ENCODE assay signal across 9 mouse cellular contexts in genomic region chr9:66593613-66593969, GRCm38 (mm10). TPM values are rescaled to one million over a fixed set of nuclear protein-coding genes. Genes with fewer than 3 reads are reported as not detected.
DNase-seq lines count a peak whose midpoint lies in the region; ATAC-seq and TF ChIP-seq lines count a peak whose summit lies in the region.
"Had no signal": no experiment of that assay in that cellular context is flagged by ENCODE, and none has a peak within 500 bp of the region (broad histone marks: within the 10 kb centered on the region; RNA-seq: fewer than 3 reads in every experiment).

No protein-coding gene starts in this region.

- no peak for DNase-seq in heart, postnatal 25 days (ENCODE audit: low spot score)
- no peak for DNase-seq in CH12.LX (ENCODE audit: extremely low read depth)
- DNase-seq in liver, postnatal 0 days: no peak
- DNase-seq in ovary, postnatal 36 days (ENCODE audit: low spot score): no peak
- DNase-seq in urinary bladder, postnatal 4 days (ENCODE audit: low spot score in 2 of 2): no peak
- no peak for DNase-seq in gastrocnemius, adult 8-10 months (ENCODE audit: low spot score in 2 of 2)

- no peak for TF ChIP-seq EP300 in CH12.LX (IDR thresholded peaks at IDR 0.05; ENCODE audit: low read length)
- TF ChIP-seq EP300 in liver, postnatal 0 days (IDR thresholded peaks at IDR 0.05; ENCODE audit: low read depth): no peak

- no peak for TF ChIP-seq POLR2A in CH12.LX (IDR thresholded peaks at IDR 0.05; ENCODE audit: low read depth, low read length)

- ATAC-seq in heart, embryonic 14.5 days (ENCODE audit: insufficient number of reproducible peaks, insufficient read depth, low FRiP score, low read depth): no peak
- ATAC-seq in forebrain, embryonic 13.5 days: no peak; the same call in 1 of the 2 replicates
- ATAC-seq in liver, postnatal 0 days: no peak

- in situ Hi-C loops in CH12.LX (cut with MboI; ENCODE audit: low pct_ligation_motif_present, low pct_unique_long_range_greater_than_20kb, low sequenced_read_pairs): no loop called here

- H3K4me2 ChIP-seq in heart, embryonic 14.5 days (ENCODE audit: low read length): peak overlapping the region; percentile 88
- H3K4me2 ChIP-seq in CH12.LX (ENCODE audit: insufficient read depth, low read depth, poor library complexity, severe bottlenecking): peak overlapping the region; percentile 99
- peak overlapping the region; percentile 83 for H3K4me2 ChIP-seq in forebrain, embryonic 13.5 days
- H3K4me2 ChIP-seq in liver, postnatal 0 days (ENCODE audit: low read depth, low read length): peak overlapping the region; percentile 85

- no peaks in the 10 kb centered on the region for H3K27me3 ChIP-seq in heart, embryonic 14.5 days (ENCODE audit: control insufficient read depth, insufficient read depth, low read length)
- H3K27me3 ChIP-seq in CH12.LX (replicated peaks): no peaks in the 10 kb centered on the region
- H3K27me3 ChIP-seq in forebrain, embryonic 13.5 days: 0 out of 2 replicates have a peak, but pooled peaks cover 3% of the 10 kb centered on the region
- no peaks in the 10 kb centered on the region for H3K27me3 ChIP-seq in liver, postnatal 0 days (ENCODE audit: insufficient read depth, low read length)
- H3K27me3 ChIP-seq: Patski had no signal

- dilution Hi-C loops in CH12.LX (cut with MboI; ENCODE audit: extremely low pct_ligation_motif_present, extremely low pct_unique_long_range_greater_than_20kb, low sequenced_read_pairs): no loop called here

- H3K4me3 ChIP-seq in heart, embryonic 14.5 days (ENCODE audit: control insufficient read depth in 1 of 2, insufficient read depth in 1 of 2, low read depth in 1 of 2, low read length in 2 of 2): peak overlapping the region; percentile 67 to 97
- peak overlapping the region; percentile 68 to 91 (median 80) for H3K4me3 ChIP-seq in CH12.LX (replicated peaks in 1 of 3; ENCODE audit: low read depth in 2 of 3, low read length in 2 of 3, poor library complexity in 1 of 3)
- peak overlapping the region; percentile 94 for H3K4me3 ChIP-seq in forebrain, embryonic 13.5 days
- H3K4me3 ChIP-seq in liver, postnatal 0 days (ENCODE audit: low read depth, low read length): peak overlapping the region; percentile 88

- intact Hi-C loops in heart, postnatal 25 days (cut with DNase I): loop anchor here (5.0 kb wide), 1 partner anchor 81 kb away; the partner anchor contains the start of gene Fbxl22

- no peak for TF ChIP-seq RAD21 in CH12.LX (IDR thresholded peaks at IDR 0.05; ENCODE audit: low read depth, low read length)

- peaks cover 8 to 30% of the 10 kb centered on the region in 2 experiments for H3K4me1 ChIP-seq in heart, embryonic 14.5 days (ENCODE audit: control insufficient read depth in 2 of 2, insufficient read depth in 2 of 2, low read length in 2 of 2)
- peaks cover 14 to 68% of the 10 kb centered on the region in 2 experiments for H3K4me1 ChIP-seq in CH12.LX (ENCODE audit: control insufficient read depth in 1 of 2, insufficient read depth in 2 of 2)
- peaks cover 52% of the 10 kb centered on the region for H3K4me1 ChIP-seq in forebrain, embryonic 13.5 days
- H3K4me1 ChIP-seq in liver, postnatal 0 days (ENCODE audit: insufficient read depth): peaks cover 55% of the 10 kb centered on the region

- H3K9ac ChIP-seq in heart, embryonic 14.5 days (ENCODE audit: low read length): peak overlapping the region; percentile 75
- H3K9ac ChIP-seq in CH12.LX (ENCODE audit: insufficient read depth, low read depth): peak overlapping the region; percentile 89
- peak overlapping the region; percentile 64 for H3K9ac ChIP-seq in forebrain, embryonic 13.5 days
- H3K9ac ChIP-seq in liver, postnatal 0 days (replicated peaks): peak overlapping the region; percentile 64

- H3K36me3 ChIP-seq in heart, embryonic 14.5 days (ENCODE audit: control insufficient read depth, insufficient read depth, low read length): no peaks in the 10 kb centered on the region
- H3K36me3 ChIP-seq in CH12.LX (replicated peaks in 1 of 2; ENCODE audit: control insufficient read depth in 1 of 2, insufficient read depth in 1 of 2, low read length in 1 of 2): no peaks in the 10 kb centered on the region
- no peaks in the 10 kb centered on the region for H3K36me3 ChIP-seq in forebrain, embryonic 13.5 days (ENCODE audit: poor library complexity, severe bottlenecking)
- no peaks in the 10 kb centered on the region for H3K36me3 ChIP-seq in liver, postnatal 0 days (replicated peaks; ENCODE audit: insufficient read depth, low read length)

- 6% methylated on average over 12 of the region's 12 CpGs for WGBS in heart, embryonic 14.5 days
- 2% methylated on average over 12 of the region's 12 CpGs for WGBS in forebrain, embryonic 13.5 days
- WGBS in liver, postnatal 0 days (ENCODE audit: insufficient replicate concordance): 0% methylated on average over 12 of the region's 12 CpGs

- H3K27ac ChIP-seq in heart, embryonic 14.5 days (replicated peaks in 1 of 2; ENCODE audit: control insufficient read depth in 1 of 2, insufficient read depth in 1 of 2, low read depth in 2 of 2, low read length in 2 of 2): peak overlapping the region; percentile 80 to 95
- H3K27ac ChIP-seq in CH12.LX (ENCODE audit: insufficient read depth, low read depth): peak overlapping the region; percentile 95
- H3K27ac ChIP-seq in forebrain, embryonic 13.5 days: peak overlapping the region; percentile 72
- H3K27ac ChIP-seq in liver, postnatal 0 days (ENCODE audit: low read depth): peak overlapping the region; percentile 99

- H3K9me3 ChIP-seq in heart, embryonic 14.5 days (ENCODE audit: control insufficient read depth, low read length): no peaks in the 10 kb centered on the region
- H3K9me3 ChIP-seq in CH12.LX (replicated peaks; ENCODE audit: low read length): no peaks in the 10 kb centered on the region
- no peaks in the 10 kb centered on the region for H3K9me3 ChIP-seq in forebrain, embryonic 13.5 days (replicated peaks)
- no peaks in the 10 kb centered on the region for H3K9me3 ChIP-seq in liver, postnatal 0 days (ENCODE audit: low read length)

- peaks cover 33% of the 10 kb centered on the region for H3K79me2 ChIP-seq in CH12.LX (replicated peaks; ENCODE audit: control insufficient read depth, extremely low read depth, insufficient read depth, poor library complexity, severe bottlenecking)

- TF ChIP-seq CTCF in CH12.LX (conservative IDR thresholded peaks at IDR 0.05 in 1 of 2, IDR thresholded peaks at IDR 0.05 in 1 of 2; ENCODE audit: low read depth in 2 of 2, low read length in 2 of 2): no peak
- no peak for TF ChIP-seq CTCF in liver, postnatal 0 days (IDR thresholded peaks at IDR 0.05; ENCODE audit: low read depth)

TF ChIP-seq in CH12.LX, 34 proteins besides CTCF, POLR2A, EP300 and RAD21:
- TF ChIP-seq ETS1 (conservative IDR thresholded peaks at IDR 0.05; ENCODE audit: low read depth, low read length): peak; percentile 32; the same call in 1 of the 2 replicates
- no peak for TF ChIP-seq TCF12 (IDR thresholded peaks at IDR 0.05; ENCODE audit: low read depth, low read length)
- TF ChIP-seq RCOR1 (conservative IDR thresholded peaks at IDR 0.05; ENCODE audit: low read depth, low read length): peak; percentile 8; the same call in 1 of the 2 replicates
- TF ChIP-seq MAZ (IDR thresholded peaks at IDR 0.05; ENCODE audit: low read depth, low read length): 0 out of 2 replicates have a peak, but pooled peaks have one; percentile 32
- no peak for TF ChIP-seq ZC3H11A (IDR thresholded peaks at IDR 0.05; ENCODE audit: low read depth, low read length)
- TF ChIP-seq MXI1 (IDR thresholded peaks at IDR 0.05; ENCODE audit: low read depth, low read length): peak; percentile 16; the same call in 1 of the 2 replicates
- no peak for TF ChIP-seq ZKSCAN1 (IDR thresholded peaks at IDR 0.05; ENCODE audit: borderline replicate concordance, low read depth, low read length)
- TF ChIP-seq CHD1 (IDR thresholded peaks at IDR 0.05; ENCODE audit: low read depth, low read length): peak; percentile 72; the same call in 1 of the 2 replicates
- 0 out of 2 replicates have a peak, but pooled peaks have one; percentile 4 for TF ChIP-seq MEF2A (IDR thresholded peaks at IDR 0.05; ENCODE audit: borderline replicate concordance, low read depth, low read length)

RNA-seq across cellular contexts. Expression of gene Usp3, which starts 0.6 kb away (rescaled TPM):
- polyA plus RNA-seq in heart, embryonic 14.5 days (2014; fragmentation: Nextera tagmentation; extraction: Ambion mirVana): 39.9 and 51.7 TPM in 2 replicates
- total RNA-seq in heart, postnatal 25 days (2021): 10 to 100 TPM; 19.0 to 24.4 TPM
- total RNA-seq in CH12.LX (2012; rRNA removed) (19.0 and 24.4 TPM in 2 replicates), CH12.LX (2014; rRNA removed) (36.6 and 40.8 TPM in 2 replicates)
- 39.5 and 50.9 TPM in 2 replicates for polyA plus RNA-seq in CH12.LX (2012; ENCODE audit: insufficient read length, low read depth)
- polyA plus RNA-seq in forebrain, embryonic 13.5 days (2015; fragmentation: Nextera tagmentation; extraction: Ambion mirVana): 127 and 131 TPM in 2 replicates
- 19.8 and 21.6 TPM in 2 replicates for polyA plus RNA-seq in liver, postnatal 0 days (2015; fragmentation: Nextera tagmentation; extraction: Ambion mirVana)
- total RNA-seq in gastrocnemius, adult 8-10 months (2022): 10 to 100 TPM; 11.4 to 20.8 (median 13.5) TPM
